Mouse (Mus musculus): ENCODE results near the gene Ccdc154. TPM values are rescaled to one million over a fixed set of nuclear protein-coding genes. Genes with fewer than 3 reads are reported as not detected.
"Not testable (repeated sequence)": the region's sequence is repeated elsewhere in the genome, so short reads cannot be mapped to it uniquely, and the experiment has no call there.

Gene Ccdc154
- polyA plus RNA-seq (2015; fragmentation: Nextera tagmentation; extraction: Ambion mirVana) = 0.46 and 0.62 TPM in 2 replicates

DNA sequence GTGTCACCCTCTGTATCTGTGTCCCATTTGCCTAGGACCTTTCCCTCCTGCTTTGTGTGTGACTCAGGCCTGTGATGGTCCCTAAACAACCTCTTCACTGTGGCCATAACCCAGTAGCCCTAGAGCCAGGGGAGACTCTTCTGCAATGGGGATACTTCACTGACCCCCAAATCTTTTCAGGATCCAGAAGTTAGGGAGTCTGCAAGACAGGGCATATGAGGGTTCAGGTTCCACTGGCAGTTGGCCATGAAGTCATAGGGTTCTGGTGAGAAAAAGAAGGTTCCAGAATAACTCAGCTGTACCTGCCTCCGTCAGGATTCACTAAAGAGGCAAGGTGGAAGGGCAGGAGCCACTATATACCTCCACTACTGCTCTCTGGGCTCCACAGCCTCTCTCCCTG lies at the start of gene Ccdc154:
Gene Ccdc154, plus strand, starts transcription at position 301 of the 400 bp plus-strand sequence.
- 95% methylated on average over 1 of the region's 1 CpGs for WGBS
- Histone ChIP-seq H3K4me2 (no peak within 1 kb of the TSS), H3K4me1 (peaks cover 3% of the 10 kb centered on the region; the same call in 1 of the 2 replicates), H3K9me3 (no peaks in the 10 kb centered on the region), H3K36me3 (peaks cover 12% of the 10 kb centered on the region; the same call in 1 of the 2 replicates), H3K27ac (no peak within 1 kb of the TSS), H3K4me3 (replicated peaks) (no peak within 1 kb of the TSS), H3K27me3 (replicated peaks) (no peaks in the 10 kb centered on the region), H3K9ac (no peak within 1 kb of the TSS)
- no peak for ATAC-seq (ENCODE audit: insufficient read depth, low FRiP score, low read depth)

GRCm38 (mm10) chr17:25114908-25115645 lies 47.2 kb upstream of the Ccdc154 start:
- Histone ChIP-seq H3K4me3 (replicated peaks) (peak overlapping the region; percentile 64), H3K9ac (peak overlapping the region; percentile 42), H3K27me3 (replicated peaks) (no peaks in the 10 kb centered on the region), H3K36me3 (0 out of 2 replicates have a peak, but pooled peaks cover 4% of the 10 kb centered on the region), H3K4me1 (peaks cover 11% of the 10 kb centered on the region; the same call in 1 of the 2 replicates), H3K9me3 (no peaks in the 10 kb centered on the region), H3K27ac (peak overlapping the region; percentile 95), H3K4me2 (peak overlapping the region; percentile 97)
- 9% methylated on average over 23 of the region's 23 CpGs for WGBS
- peak; percentile 61 for ATAC-seq (ENCODE audit: insufficient read depth, low FRiP score, low read depth)

GRCm38 (mm10) chr17:25115664-25116432 lies 46.4 kb upstream of the Ccdc154 start, which contains the start of gene Telo2:
Telo2 (minus strand) TSS chr17:25115967.
- H3K4me1 ChIP-seq = peaks cover 11% of the 10 kb centered on the region; the same call in 1 of the 2 replicates
- peak within 1 kb of the TSS; percentile 64 for H3K4me3 ChIP-seq (replicated peaks)
- peak within 1 kb of the TSS; percentile 42 for H3K9ac ChIP-seq
- WGBS = 6% methylated on average over 40 of the region's 40 CpGs
- peak within 1 kb of the TSS; percentile 95 for H3K27ac ChIP-seq
- ATAC-seq (ENCODE audit: insufficient read depth, low FRiP score, low read depth) = peak; percentile 88
- H3K9me3 ChIP-seq = no peaks in the 10 kb centered on the region
- H3K27me3 ChIP-seq (replicated peaks) = 0 out of 2 replicates have a peak, but pooled peaks cover 2% of the 10 kb centered on the region
- 0 out of 2 replicates have a peak, but pooled peaks cover 4% of the 10 kb centered on the region for H3K36me3 ChIP-seq
- H3K4me2 ChIP-seq = peak within 1 kb of the TSS; percentile 97

- H3K4me2 ChIP-seq = no peak overlapping the region
- no peak overlapping the region for H3K9ac ChIP-seq
- H3K27me3 ChIP-seq (replicated peaks) = 0 out of 2 replicates have a peak, but pooled peaks cover 3% of the 10 kb centered on the region
- no peak overlapping the region for H3K4me3 ChIP-seq (replicated peaks)
- peaks cover 11% of the 10 kb centered on the region; the same call in 1 of the 2 replicates for H3K4me1 ChIP-seq
- H3K27ac ChIP-seq = no peak overlapping the region
- 32% methylated on average over 4 of the region's 4 CpGs for whole genome bisulfite sequencing
- no peaks in the 10 kb centered on the region for H3K9me3 ChIP-seq
- ATAC-seq (ENCODE audit: insufficient read depth, low FRiP score, low read depth) = no peak
- H3K36me3 ChIP-seq = 0 out of 2 replicates have a peak, but pooled peaks cover 4% of the 10 kb centered on the region
Observed at GRCm38 (mm10) chr17:25117263-25117662, 45.0 kb upstream of the Ccdc154 start.

DNA sequence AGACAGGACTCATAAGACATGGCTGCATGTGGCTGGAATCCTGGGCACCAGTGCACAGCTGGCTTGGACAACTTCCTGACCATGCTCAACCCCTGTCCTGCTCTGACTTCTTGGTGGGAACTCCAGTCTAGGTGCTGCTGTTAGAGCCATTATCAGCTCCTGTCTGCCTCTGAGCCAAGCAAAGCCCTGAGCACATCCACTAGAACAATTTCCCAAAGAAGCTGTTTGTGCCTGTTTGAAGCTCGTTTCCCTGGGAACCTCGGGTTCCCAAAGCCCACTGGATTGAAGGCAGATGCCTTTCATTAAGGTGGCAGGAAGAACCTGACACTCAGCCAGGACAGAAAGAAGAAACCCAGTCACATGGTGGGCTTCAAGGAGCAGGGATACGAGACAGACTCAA lies 41.9 kb upstream of the Ccdc154 start, which contains the start of gene Ptx4:
Gene Ptx4, plus strand, starts transcription at position 355 of the 400 bp plus-strand sequence.
- Histone ChIP-seq H3K9ac (no peak within 1 kb of the TSS), H3K4me2 (no peak within 1 kb of the TSS), H3K9me3 (no peaks in the 10 kb centered on the region), H3K27ac (no peak within 1 kb of the TSS), H3K4me3 (replicated peaks) (no peak within 1 kb of the TSS), H3K27me3 (replicated peaks) (0 out of 2 replicates have a peak, but pooled peaks cover 3% of the 10 kb centered on the region), H3K4me1 (0 out of 2 replicates have a peak, but pooled peaks cover 4% of the 10 kb centered on the region), H3K36me3 (no peaks in the 10 kb centered on the region)
- WGBS = 29% methylated on average over 3 of the region's 3 CpGs
- ATAC-seq (ENCODE audit: insufficient read depth, low FRiP score, low read depth) = no peak

- Histone ChIP-seq H3K36me3 (no peaks in the 10 kb centered on the region), H3K27me3 (replicated peaks) (0 out of 2 replicates have a peak, but pooled peaks cover 3% of the 10 kb centered on the region), H3K4me3 (replicated peaks) (no peak overlapping the region), H3K9ac (no peak overlapping the region), H3K4me1 (0 out of 2 replicates have a peak, but pooled peaks cover 3% of the 10 kb centered on the region), H3K9me3 (no peaks in the 10 kb centered on the region), H3K4me2 (no peak overlapping the region), H3K27ac (no peak overlapping the region)
- ATAC-seq (ENCODE audit: insufficient read depth, low FRiP score, low read depth) = no peak
- WGBS = 28% methylated on average over 7 of the region's 7 CpGs
Observed at GRCm38 (mm10) chr17:25123979-25124378, 38.3 kb upstream of the Ccdc154 start.

DNA sequence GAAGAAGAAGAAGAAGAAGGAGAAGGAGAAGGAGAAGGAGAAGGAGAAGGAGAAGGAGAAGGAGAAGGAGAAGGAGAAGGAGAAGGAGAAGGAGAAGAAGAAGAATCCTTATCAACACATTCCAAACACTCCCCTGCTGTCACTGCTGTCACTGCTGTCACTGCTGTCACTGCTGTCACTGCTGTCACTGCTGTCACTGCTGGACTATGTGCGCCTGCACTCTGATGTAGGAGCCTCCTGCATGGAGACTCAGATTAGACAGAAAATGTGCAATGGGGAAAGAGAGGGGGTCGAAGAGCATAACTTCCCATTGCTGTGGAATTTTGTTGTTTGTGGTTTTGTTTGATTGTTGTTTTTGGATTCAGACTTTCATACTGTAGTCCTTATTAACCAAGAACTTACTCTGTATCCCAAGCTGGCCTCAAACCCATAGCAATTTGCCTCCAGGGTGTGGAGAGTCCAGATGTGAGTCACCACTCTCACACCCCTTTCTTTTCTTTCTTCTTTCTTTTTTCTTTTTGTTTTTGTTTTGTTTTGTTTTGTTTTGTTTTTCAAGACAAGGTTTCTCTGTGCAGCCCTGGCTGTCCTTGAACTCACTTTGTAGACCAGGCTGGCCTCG lies 36.7 kb upstream of the Ccdc154 start:
- H3K9ac ChIP-seq; H3K4me1 ChIP-seq; H3K4me2 ChIP-seq; H3K36me3 ChIP-seq; H3K9me3 ChIP-seq; ATAC-seq (ENCODE audit: insufficient read depth, low FRiP score, low read depth); H3K27ac ChIP-seq; H3K27me3 ChIP-seq (replicated peaks); H3K4me3 ChIP-seq (replicated peaks): not testable (repeated sequence)
- 72% methylated on average over 3 of the region's 3 CpGs for WGBS

DNA sequence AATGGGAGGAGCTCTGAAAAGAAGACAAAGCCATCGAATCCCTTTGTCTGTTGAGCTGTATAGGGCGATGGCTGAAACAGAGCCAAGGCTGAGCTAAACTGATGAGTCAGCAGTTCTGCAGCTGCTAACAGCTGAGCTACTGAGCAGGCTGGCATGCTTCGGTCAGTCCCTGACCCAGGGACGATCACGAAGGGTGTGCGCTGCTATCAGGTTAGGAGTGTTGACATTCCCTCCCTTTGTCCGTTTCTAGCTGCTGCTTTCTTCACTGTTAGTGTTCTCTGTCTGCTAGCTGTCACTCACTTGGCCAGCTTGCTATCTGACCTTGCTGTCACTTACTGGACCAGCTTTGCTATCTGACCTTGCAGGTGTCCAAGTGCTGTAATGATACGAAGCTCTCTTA lies 35.2 kb upstream of the Ccdc154 start:
- Histone ChIP-seq H3K36me3 (no peaks in the 10 kb centered on the region), H3K27me3 (replicated peaks) (no peaks in the 10 kb centered on the region), H3K9ac (no peak overlapping the region), H3K27ac (no peak overlapping the region), H3K4me3 (replicated peaks) (no peak overlapping the region), H3K9me3 (no peaks in the 10 kb centered on the region), H3K4me2 (no peak overlapping the region), H3K4me1 (0 out of 2 replicates have a peak, but pooled peaks cover 3% of the 10 kb centered on the region)
- 37% methylated on average over 8 of the region's 8 CpGs for WGBS
- peak; percentile 59; the same call in 1 of the 2 replicates for ATAC-seq (ENCODE audit: insufficient read depth, low FRiP score, low read depth)

DNA sequence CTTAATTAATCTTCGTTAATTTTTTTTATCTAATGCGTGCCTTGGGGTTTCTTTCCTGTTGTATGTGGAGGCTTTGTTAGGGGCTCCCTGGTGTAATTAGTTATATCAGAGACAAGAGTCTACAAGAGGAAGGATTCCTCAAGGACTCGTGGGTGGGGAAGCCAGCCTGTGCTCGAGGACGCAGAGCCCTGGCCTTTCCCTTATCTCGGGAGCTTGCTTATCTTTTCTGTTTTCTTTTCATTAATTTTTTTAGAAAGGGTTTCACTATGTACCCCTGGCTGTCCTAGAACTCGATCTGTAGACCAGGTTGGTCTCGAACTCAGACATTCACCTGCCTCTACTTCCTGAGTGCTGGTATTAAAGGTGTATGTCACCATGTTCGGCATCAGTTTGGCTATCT lies 34.6 kb upstream of the Ccdc154 start:
- H3K36me3 ChIP-seq = no peaks in the 10 kb centered on the region
- no peak overlapping the region for H3K4me2 ChIP-seq
- no peak overlapping the region for H3K27ac ChIP-seq
- 0 out of 2 replicates have a peak, but pooled peaks cover 3% of the 10 kb centered on the region for H3K4me1 ChIP-seq
- ATAC-seq (ENCODE audit: insufficient read depth, low FRiP score, low read depth) = no peak
- H3K4me3 ChIP-seq (replicated peaks) = no peak overlapping the region
- no peaks in the 10 kb centered on the region for H3K27me3 ChIP-seq (replicated peaks)
- no peaks in the 10 kb centered on the region for H3K9me3 ChIP-seq
- 57% methylated on average over 9 of the region's 9 CpGs for WGBS
- no peak overlapping the region for H3K9ac ChIP-seq

DNA sequence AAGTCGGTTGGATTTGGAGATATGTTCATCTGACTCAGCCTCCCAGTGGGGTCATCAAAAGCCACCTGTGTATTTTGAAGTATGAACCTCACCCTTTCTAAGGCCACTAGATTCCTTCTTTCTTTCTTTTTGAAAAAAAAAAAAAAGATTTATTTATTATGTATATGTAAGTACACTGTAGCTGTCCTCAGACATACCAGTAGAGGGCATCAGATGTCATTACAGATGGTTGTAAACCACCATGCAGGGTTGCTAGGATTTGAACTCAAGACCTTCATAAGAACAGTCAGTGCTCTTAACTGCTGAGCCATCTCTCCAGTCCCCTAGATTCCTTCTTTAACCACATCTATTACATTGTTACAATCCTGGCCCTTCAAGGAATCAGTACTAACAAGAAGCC lies 32.2 kb upstream of the Ccdc154 start:
- no peak for ATAC-seq (ENCODE audit: insufficient read depth, low FRiP score, low read depth)
- WGBS = 77% methylated on average over 1 of the region's 1 CpGs
- no peak overlapping the region for H3K9ac ChIP-seq
- no peak overlapping the region for H3K27ac ChIP-seq
- H3K4me1 ChIP-seq = peaks cover 11% of the 10 kb centered on the region
- no peaks in the 10 kb centered on the region for H3K27me3 ChIP-seq (replicated peaks)
- no peak overlapping the region for H3K4me2 ChIP-seq
- no peaks in the 10 kb centered on the region for H3K36me3 ChIP-seq
- no peak overlapping the region for H3K4me3 ChIP-seq (replicated peaks)
- no peaks in the 10 kb centered on the region for H3K9me3 ChIP-seq

GRCm38 (mm10) chr17:25133275-25133698 lies 29.0 kb upstream of the Ccdc154 start, which contains the start of gene Clcn7:
Clcn7 (plus strand) TSS chr17:25133391.
- peak within 1 kb of the TSS; percentile 77 for H3K9ac ChIP-seq
- H3K27me3 ChIP-seq (replicated peaks) = no peaks in the 10 kb centered on the region
- peak; percentile 93 for ATAC-seq (ENCODE audit: insufficient read depth, low FRiP score, low read depth)
- no peaks in the 10 kb centered on the region for H3K36me3 ChIP-seq
- no peak within 1 kb of the TSS for H3K27ac ChIP-seq
- WGBS = under 1% methylated on average over 40 of the region's 40 CpGs
- H3K4me3 ChIP-seq (replicated peaks) = peak within 1 kb of the TSS; percentile 87
- peak within 1 kb of the TSS; percentile 63 for H3K4me2 ChIP-seq
- peaks cover 8% of the 10 kb centered on the region for H3K4me1 ChIP-seq
- no peaks in the 10 kb centered on the region for H3K9me3 ChIP-seq
